Mouse (Mus musculus) embryonic facial prominence, embryonic 10.5 days (tissue): ENCODE measurements around the gene Gm6482. TPM values are rescaled to one million over a fixed set of nuclear protein-coding genes. Genes with fewer than 3 reads are reported as not detected.
"Not testable (repeated sequence)": the region's sequence is repeated elsewhere in the genome, so short reads cannot be mapped to it uniquely, and the experiment has no call there.

Source experiments
- DNase-seq: peaks from one replicate; pipeline ENCODE4 v3.0.0-alpha.2; 2017; ENCODE audit warnings: low spot score
- H3K27ac ChIP-seq: fragments of 300-500 bp; sonication (generic); replicated peaks from 2 replicates; pipeline ENCODE4 v1.5.1; 2016; ENCODE audit warnings: mild to moderate bottlenecking
- H3K27me3 ChIP-seq: fragments of 300-500 bp; sonication (generic); replicated peaks from 2 replicates; pipeline ENCODE4 v1.6.1; 2016; ENCODE audit warnings: low read depth, mild to moderate bottlenecking; ENCODE audit not compliant: poor library complexity, severe bottlenecking
- H3K36me3 ChIP-seq: fragments of 300-500 bp; sonication (generic); replicated peaks from 2 replicates; pipeline ENCODE4 v1.6.1; 2016; ENCODE audit warnings: mild to moderate bottlenecking, moderate library complexity
- H3K4me1 ChIP-seq: fragments of 300-500 bp; sonication (generic); 2 replicates; pipeline ENCODE4 v1.6.1; 2016
- H3K4me3 ChIP-seq: fragments of 300-500 bp; sonication (generic); 2 replicates; pipeline ENCODE4 v1.5.1; 2016; ENCODE audit warnings: mild to moderate bottlenecking, moderate library complexity
- H3K9me3 ChIP-seq: fragments of 300-500 bp; sonication (generic); 2 replicates; pipeline ENCODE4 v1.6.1; 2016; ENCODE audit warnings: mild to moderate bottlenecking
- WGBS: fragments of 180-500 bp; shearing (Covaris S2); methylation state at CpG from one replicate; pipeline ENCODE4 v1.1.7; 2016; 5-methylcytosine and 5-hydroxymethylcytosine counted together
- polyA plus RNA-seq: library from polyadenylated mRNA; unstranded; fragments of >200 nt; fragmentation: Nextera tagmentation; extraction: Ambion mirVana; gene quantifications from 2 replicates; pipeline ENCODE4 v1.2.1, GENCODE M21; 2016

Gm6482 gene
- not detected in 2 replicates for polyA plus RNA-seq

DNA sequence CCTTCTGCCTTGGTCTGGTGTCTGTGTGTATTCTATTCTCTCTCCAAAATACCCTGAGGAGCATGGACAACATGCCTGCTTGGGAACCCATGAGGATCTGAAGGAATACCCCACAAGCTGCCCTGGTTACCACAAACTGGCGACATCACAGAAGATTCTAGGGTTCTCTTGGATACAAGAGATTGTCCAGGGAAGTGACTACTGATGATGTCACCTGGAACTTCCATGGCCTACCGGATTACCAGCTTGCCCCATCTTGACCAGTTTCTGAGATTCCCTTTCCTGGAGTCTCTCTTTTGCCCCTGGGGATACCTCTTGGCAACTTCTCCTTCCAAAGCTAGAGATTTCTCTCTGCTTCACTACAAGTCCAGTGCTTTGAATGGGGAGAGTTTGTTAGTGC, at the start of gene Gm6482:
TSS of gene Gm6482 (minus strand) at position 101 of the 400 bp plus-strand sequence.
- H3K27me3 ChIP-seq, H3K36me3 ChIP-seq, H3K4me1 ChIP-seq, H3K4me3 ChIP-seq, DNase-seq, H3K27ac ChIP-seq, H3K9me3 ChIP-seq: not testable (repeated sequence)
- 92% methylated on average over 1 of the region's 2 CpGs for WGBS

DNA sequence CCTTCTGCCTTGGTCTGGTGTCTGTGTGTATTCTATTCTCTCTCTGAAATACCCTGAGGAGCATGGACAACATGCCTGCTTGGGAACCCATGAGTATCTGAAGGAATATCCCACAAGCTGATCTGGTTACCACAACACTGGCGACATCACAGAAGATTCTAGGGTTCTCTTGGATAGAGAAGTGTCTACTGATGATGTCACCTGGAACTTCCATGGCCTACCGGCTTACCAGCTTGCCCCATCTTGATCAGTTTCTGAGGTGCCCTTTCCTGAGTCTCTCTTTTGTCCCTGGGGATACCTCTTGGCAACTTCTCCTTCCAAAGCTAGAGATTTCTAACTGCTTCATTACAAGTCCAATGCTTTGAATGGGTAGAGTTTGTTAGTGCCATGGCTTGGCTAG, 45.3 kb upstream of the Gm6482 start, which contains the start of gene Gm7954:
TSS of gene Gm7954 (minus strand) at position 101 of the 400 bp plus-strand sequence.
- H3K36me3 ChIP-seq, H3K9me3 ChIP-seq, H3K4me3 ChIP-seq, DNase-seq, H3K4me1 ChIP-seq, H3K27ac ChIP-seq, H3K27me3 ChIP-seq: not testable (repeated sequence)
- no CpG with 5 or more reads among the region's 2 CpGs for WGBS

DNA sequence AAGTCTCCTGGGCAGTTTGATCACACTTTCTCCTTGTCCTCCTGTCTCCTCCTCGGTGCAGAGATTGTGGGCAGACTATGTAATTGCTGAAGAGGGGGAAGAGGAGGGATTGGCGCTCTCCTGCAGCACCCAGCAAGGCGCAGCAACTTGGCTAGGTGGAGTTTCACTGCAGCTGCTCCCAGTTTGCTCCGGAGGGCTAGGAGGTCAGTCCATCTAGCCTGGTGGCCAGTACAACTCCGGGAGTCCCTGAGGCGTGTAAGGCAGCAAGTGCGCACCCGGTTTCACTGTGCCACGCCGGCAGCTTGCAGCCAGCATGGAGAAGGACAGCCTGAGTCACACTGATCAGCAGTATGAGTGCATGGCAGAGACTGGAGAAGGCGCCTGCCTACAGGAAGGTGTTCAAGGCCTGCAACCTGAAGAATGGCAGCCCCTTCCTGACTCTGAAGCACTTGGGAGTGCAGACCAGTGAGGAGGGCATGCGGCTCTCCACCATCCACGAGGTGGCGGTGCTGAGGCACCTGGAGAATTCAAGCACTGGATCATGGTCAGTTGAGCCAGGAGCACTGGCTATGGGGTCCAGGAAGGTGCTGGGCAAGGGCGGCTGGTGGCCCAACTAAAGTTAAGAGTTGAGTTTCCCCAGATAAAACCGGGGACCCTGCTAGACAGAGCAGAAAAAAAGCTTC, 17.5 kb upstream of the Gm6482 start:
- peak; percentile 46 for DNase-seq
- H3K36me3 ChIP-seq, H3K27ac ChIP-seq, H3K4me1 ChIP-seq, H3K9me3 ChIP-seq, H3K27me3 ChIP-seq: not testable (repeated sequence)
- WGBS: 17% methylated on average over 14 of the region's 16 CpGs
- H3K4me3 ChIP-seq: peak overlapping the region; percentile 25; the same call in 1 of the 2 replicates

DNA sequence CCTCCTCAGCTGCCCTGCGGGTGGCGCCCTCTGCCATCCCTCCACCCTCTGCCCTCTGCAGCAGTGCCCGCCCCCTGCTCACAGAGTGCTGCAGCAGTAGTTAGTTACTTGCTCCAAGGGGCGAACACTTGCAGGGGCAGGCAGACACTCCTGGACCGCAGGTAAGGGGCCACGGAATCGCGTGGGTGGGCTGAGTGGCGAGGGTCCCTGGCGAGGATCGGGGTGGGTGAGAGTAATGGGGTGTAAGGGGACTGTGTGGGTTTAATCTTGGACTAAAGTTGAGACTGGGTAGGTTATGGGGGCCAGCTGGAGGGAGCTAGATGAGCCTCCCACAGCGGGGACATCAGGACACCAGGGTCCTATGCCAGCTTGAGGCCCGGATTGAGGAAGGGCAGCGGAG, 16.6 kb upstream of the Gm6482 start:
- not testable (repeated sequence) for H3K27ac ChIP-seq, H3K4me1 ChIP-seq, H3K27me3 ChIP-seq, H3K9me3 ChIP-seq, H3K36me3 ChIP-seq
- H3K4me3 ChIP-seq: peak overlapping the region; percentile 25; the same call in 1 of the 2 replicates
- DNase-seq: peak; percentile 8
- WGBS: 6% methylated on average over 14 of the region's 14 CpGs

DNA sequence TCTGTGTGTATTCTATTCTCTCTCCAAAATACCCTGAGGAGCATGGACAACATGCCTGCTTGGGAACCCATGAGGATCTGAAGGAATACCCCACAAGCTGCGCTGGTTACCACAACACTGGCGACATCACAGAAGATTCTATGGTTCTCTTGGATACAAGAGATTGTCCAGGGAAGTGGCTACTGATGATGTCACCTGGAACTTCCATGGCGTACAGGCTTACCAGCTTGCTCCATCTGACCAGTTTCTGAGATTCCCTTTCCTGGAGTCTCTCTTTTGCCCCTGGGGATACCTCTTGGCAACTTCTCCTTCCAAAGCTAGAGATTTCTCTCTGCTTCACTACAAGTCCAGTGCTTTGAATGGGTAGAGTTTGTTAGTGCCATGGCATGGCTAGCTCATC, 21.8 kb downstream of the Gm6482 start, which contains the start of gene Gm7945:
TSS of gene Gm7945 (minus strand) at position 101 of the 400 bp plus-strand sequence.
- not testable (repeated sequence) for H3K4me3 ChIP-seq, H3K36me3 ChIP-seq, H3K27me3 ChIP-seq, H3K27ac ChIP-seq, H3K4me1 ChIP-seq, H3K9me3 ChIP-seq, DNase-seq
- no CpG with 5 or more reads among the region's 3 CpGs for WGBS

Other genes with a start within 250 kb of the Gm6482 start
- not detected in 2 replicates for gene Sftpd, start 223.1 kb downstream of the Gm6482 start, polyA plus RNA-seq
- gene Gm2832, start 129.5 kb downstream of the Gm6482 start, polyA plus RNA-seq: 0.09 and 0.19 TPM in 2 replicates
- gene Gm5798, start 59.7 kb downstream of the Gm6482 start, polyA plus RNA-seq: not detected in 2 replicates
- not detected in 2 replicates for gene Gm7945, start 21.9 kb downstream of the Gm6482 start, polyA plus RNA-seq
- not detected in 2 replicates for gene Gm7954, start 45.2 kb upstream of the Gm6482 start, polyA plus RNA-seq
- gene Gm3486, start 81.2 kb upstream of the Gm6482 start, polyA plus RNA-seq: not detected in 2 replicates
- not detected in 2 replicates for gene Gm7970, start 147.3 kb upstream of the Gm6482 start, polyA plus RNA-seq
- not detected in 2 replicates for gene 1700049E17Rik2, start 164.9 kb upstream of the Gm6482 start, polyA plus RNA-seq
- not detected in 2 replicates for gene Gm3072, start 216.3 kb upstream of the Gm6482 start, polyA plus RNA-seq
- gene Gm3676, start 238.2 kb upstream of the Gm6482 start, polyA plus RNA-seq: not detected in 2 replicates